Mouse (Mus musculus) CD8-positive naive resting alpha-beta T cell, adult 2 months (primary cell): ENCODE data around the gene Ahcyl2.
"Not testable (repeated sequence)": the region's sequence is repeated elsewhere in the genome, so short reads cannot be mapped to it uniquely, and the experiment has no call there.

Experiments
- DNase-seq, 2 experiments: peaks; one replicate each; pipeline ENCODE4 v3.0.0; 2022; ENCODE audit warnings: low read depth in 2 of 2, low spot score in 2 of 2

The Ahcyl2 gene

DNA sequence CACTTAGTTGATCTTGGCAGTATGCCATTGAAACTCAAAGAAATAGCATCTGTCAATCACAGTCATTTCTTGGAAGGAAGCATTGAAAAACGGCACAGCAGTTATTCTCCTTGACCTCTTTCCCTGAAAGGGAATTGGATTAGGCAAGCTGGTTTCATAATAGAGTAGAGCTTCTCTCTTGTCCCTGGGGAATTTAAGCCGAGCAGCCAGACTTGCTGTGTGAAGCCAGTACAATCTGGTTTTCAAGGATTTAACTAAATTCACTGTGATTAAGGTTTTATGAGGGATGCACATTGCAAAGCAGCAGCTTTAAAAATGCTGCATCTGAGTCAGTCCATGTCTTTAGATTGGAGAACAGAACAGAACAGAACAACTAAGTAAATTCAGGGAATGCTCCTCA lies 46.8 kb downstream of the Ahcyl2 start:
- no peak for DNase-seq

DNA sequence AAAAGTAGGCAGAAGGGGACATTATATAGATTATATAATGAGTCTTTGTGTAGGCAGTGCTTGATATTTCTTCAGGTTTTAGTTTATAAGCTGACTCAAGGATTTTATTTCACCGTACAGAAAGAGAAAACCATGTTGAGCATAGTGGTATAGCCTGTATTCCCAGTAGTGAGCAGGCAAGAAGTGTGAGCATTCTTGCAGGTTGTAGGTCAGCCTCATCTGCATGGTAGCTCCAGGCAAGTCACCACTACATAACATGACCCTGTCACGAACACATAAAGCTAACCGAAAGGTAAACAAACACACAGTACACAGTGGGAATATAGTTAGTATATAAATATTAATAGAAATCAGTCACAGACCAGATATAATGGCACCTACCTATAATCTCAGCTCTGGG lies 47.2 kb downstream of the Ahcyl2 start:
- DNase-seq: no peak

- no peak for DNase-seq
Observed at GRCm38 (mm10) chr6:29815634-29816033, 47.8 kb downstream of the Ahcyl2 start.

GRCm38 (mm10) chr6:29816371-29816770 lies 48.6 kb downstream of the Ahcyl2 start:
- not testable (repeated sequence) for DNase-seq

- DNase-seq: peak in 1 of 2 experiments; percentile 12
Observed at GRCm38 (mm10) chr6:29819309-29819708, 51.5 kb downstream of the Ahcyl2 start.

GRCm38 (mm10) chr6:29820314-29820713 lies 52.5 kb downstream of the Ahcyl2 start:
- no peak for DNase-seq

- DNase-seq: no peak
Observed at GRCm38 (mm10) chr6:29820926-29821325, 53.1 kb downstream of the Ahcyl2 start.

GRCm38 (mm10) chr6:29821770-29822169 lies 54.0 kb downstream of the Ahcyl2 start:
- no peak for DNase-seq

DNA sequence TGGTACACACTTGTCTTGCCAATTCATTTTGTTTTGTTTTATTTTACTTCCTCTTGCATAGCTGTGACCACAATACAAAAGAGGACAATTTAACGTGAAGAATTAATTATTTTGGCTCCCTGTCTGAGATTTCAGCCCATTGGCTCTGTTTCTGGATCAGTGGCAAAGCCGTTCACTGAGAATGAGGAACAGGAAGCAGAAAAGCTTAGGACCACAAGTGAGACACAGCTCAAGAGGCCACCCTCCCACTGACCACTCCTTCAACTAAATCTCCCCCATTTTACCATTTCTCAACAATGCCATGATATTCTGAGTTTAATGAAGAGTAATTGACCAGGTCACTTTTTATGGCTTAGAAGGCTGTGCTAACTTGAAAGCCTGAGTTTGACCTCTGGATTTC lies 57.5 kb downstream of the Ahcyl2 start:
- no peak for DNase-seq

- DNase-seq: no peak
Observed at GRCm38 (mm10) chr6:29827291-29828242, 59.8 kb downstream of the Ahcyl2 start.

GRCm38 (mm10) chr6:29828574-29829234 lies 60.9 kb downstream of the Ahcyl2 start:
- no peak for DNase-seq

DNA sequence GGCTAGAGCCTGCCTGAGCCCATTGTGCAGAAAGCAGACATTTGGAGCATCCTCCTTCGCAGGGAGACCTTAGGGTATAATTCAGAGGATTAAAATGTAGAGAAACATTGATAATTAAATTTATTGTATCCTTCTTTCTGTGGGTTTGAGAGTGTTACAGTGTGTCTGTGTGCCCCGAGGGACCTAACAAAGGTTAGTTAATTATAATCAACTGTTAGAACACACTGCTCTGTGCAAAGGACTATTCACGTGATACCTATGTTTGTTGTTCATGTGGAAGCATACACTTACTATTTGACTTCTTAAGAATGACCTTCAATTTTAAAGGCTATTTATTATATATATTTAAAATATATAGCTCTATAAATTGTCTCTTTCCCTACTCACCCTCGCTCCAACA lies 64.5 kb downstream of the Ahcyl2 start:
- DNase-seq: no peak

GRCm38 (mm10) chr6:29833117-29833516 lies 65.3 kb downstream of the Ahcyl2 start:
- no peak for DNase-seq

- no peak for DNase-seq
Observed at GRCm38 (mm10) chr6:29833568-29834255, 65.9 kb downstream of the Ahcyl2 start.

DNA sequence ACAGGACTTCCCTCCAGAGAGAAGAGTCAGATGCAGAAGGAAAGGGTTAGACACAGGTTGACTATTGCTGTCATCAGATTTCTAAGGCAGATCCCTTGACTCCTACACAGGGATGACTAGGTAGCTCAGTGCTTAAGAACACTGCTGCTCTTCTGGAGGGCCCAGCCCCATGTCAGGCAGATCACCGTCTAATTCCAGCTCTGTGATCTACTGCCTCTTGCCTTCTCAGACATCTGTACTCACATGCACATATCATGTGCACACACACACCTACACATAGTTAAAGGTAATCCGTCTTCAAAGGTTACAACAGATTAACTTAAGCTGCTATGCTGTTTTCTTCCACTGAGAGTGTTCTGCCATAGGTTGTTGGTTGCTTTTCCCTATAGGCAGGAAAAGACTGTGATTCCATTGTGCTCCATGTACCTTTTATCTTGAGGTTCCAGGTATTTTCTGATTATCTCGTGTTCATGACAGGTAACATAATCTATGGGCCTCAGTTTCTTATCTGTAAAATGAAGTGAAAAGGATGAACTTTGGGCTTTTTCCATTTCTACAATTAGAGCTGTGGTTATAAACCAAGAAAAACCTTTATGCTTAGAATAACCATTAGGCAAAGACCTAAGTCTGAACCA lies 67.8 kb downstream of the Ahcyl2 start:
- no peak for DNase-seq

GRCm38 (mm10) chr6:29837579-29837978 lies 69.8 kb downstream of the Ahcyl2 start:
- no peak for DNase-seq

- peak in 1 of 2 experiments; percentile 7 for DNase-seq
Observed at GRCm38 (mm10) chr6:29838531-29838930, 70.7 kb downstream of the Ahcyl2 start.

- no peak for DNase-seq
Observed at GRCm38 (mm10) chr6:29840008-29840407, 72.2 kb downstream of the Ahcyl2 start.

DNA sequence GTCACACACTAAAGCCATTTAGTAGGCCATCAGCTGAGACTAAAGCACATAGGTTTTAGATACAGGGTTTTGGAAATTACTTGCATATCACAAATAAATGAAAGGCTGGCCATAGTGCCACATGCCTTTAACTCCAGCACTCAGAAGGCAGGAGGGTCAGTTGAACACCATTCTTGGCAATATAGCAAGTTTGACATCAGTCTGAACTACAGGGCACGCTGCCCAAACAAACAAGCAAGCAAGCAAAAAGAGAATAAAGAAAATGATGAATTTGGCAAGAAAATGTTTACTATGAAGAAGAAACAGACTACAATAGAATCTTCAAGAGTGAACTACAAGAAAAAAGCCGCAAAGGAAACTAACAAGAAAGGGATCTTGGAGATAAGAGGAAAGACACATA lies 73.7 kb downstream of the Ahcyl2 start:
- DNase-seq: no peak

DNA sequence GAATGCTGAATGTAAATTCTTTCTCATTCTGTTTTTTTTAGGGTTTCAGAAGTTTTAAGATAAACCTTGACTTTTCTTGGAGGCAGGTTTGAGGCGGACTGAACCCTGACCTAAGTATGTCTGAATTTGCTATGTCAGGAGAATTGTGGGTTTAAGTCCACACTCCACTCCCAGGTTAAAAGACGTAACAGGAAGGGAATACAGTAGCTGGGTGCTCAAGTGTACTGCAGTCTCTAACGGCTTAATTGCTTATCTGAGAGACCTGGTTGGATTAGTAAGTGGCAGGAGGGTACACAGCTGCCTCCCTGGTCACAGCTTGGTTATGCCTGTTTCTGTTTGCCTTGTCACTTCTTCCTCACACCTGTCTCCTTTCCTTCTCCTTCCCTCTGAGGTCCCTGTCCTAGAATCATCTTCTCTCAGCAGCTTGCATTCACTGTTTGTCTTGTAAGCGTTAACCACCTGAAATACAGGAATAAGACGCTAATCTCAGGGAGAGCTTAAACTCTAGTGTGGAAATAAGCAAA lies 79.9 kb downstream of the Ahcyl2 start:
- DNase-seq: no peak

DNA sequence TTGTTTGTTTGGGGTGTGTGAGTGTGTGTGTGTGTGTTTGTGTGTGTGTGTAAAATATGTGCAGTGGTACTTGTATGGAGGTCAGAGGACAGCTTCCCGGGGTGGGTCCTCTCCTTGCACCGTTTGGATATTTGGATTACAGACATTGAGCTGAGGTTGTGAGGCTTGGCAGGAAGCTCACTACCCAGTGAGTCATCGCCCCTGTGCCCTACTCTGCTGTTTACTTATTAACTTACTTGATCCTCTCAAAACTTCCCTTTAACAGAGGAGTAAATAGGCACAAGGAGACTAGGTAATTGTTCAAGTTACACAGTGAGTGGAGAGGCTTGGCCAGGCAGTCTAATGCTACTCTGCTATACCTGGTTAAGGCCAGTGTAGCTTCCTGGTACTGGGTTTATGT lies 81.0 kb downstream of the Ahcyl2 start:
- DNase-seq: no peak
